Mouse (Mus musculus) heart, adult 8-10 months (tissue): ENCODE results near the gene Foxn3. TPM values are rescaled to one million over a fixed set of nuclear protein-coding genes. Genes with fewer than 3 reads are reported as not detected.
A peak's percentile ranks its signal among the peaks of the same experiment; 100 is the strongest.

Source experiments
- DNase-seq: peaks from one replicate; pipeline ENCODE4 v3.0.0; 2022; ENCODE audit warnings: low spot score
- total RNA-seq, 4 experiments: library from RNA; stranded (reverse); gene quantifications; 2 replicates each; pipeline ENCODE4 v1.2.4; 2022

Foxn3 gene
- 100 to 1,000 TPM in 3 of 4 experiments, 10 to 100 TPM in 1; 98.7 to 128 (median 104) TPM for total RNA-seq

DNA sequence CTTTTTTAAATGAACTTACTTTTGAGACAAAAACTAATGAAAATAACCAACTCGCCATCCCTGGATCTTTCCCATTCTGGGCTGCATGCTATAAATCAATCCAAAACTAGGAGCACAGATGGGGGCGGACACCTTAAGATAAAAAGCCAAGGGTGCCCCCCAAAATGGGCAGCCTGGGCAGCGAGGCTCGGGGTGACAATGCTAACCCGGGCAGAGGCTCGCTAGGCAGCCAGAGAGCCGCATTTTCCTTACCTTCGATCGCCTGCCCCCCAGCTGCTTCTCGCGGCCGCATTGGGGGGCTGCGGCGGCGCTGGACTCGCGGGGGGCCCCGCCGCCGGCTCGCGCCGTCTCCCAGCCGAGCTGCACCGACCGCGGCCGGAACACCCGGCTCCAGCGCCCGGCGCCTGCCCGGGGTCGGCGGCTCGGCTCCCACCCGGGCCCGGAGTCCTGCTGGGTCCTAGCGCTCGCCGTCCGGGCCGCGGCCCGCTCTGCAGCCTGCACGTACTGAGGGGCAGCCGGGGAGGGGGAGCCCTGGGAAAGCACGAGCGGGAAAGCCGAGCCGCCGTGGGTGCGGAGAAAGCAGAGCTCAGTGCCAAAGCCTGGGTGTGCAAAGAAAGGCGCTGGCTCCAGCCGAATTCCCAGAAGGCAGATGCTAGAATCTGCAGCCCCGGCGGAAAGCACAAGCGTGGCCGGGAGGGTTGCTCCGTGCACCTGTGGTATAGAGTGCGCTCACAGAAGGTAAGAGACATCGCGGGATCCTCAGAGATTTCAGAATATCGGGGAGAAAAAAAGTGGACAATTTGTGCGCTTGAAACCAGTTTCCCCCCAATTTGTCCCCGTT, at the start of gene Foxn3:
TSS of gene Foxn3 (minus strand) at position 364 of the 841 bp plus-strand sequence.
- peak; percentile 65 for DNase-seq

DNA sequence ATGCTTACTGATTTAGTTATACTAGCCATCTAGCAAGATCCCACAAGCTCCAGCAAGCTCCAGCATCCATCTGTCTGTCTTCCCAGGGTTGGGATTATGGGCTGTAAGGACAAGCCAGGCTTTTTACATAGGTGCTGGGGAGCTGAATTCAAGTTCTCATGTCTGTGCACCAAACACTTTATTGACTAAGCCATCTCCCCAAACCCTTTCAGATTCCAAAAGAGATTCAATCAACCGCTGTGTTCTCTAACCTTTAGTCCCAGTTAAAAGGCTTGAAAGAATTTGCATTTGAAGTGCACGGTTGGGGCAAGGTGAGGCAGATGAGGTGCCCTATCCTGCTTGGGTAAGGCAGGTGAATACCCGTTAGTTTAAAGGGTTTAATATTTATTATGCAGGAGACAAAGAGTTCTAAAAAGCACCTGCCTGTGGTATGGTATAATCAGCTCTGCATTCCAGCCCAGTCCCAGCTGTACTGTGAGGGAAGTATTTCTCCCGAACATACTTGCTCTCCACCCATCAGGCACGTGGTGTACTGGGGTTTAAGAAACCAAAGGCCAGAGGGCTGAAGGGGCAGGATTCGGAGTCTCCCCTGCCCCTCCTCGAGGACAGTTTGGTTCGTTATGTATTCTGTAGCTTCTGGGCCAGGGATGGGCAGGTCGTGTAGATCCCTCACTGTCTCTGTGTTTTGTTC, 48.9 kb upstream of the Foxn3 start:
- no peak for DNase-seq

DNA sequence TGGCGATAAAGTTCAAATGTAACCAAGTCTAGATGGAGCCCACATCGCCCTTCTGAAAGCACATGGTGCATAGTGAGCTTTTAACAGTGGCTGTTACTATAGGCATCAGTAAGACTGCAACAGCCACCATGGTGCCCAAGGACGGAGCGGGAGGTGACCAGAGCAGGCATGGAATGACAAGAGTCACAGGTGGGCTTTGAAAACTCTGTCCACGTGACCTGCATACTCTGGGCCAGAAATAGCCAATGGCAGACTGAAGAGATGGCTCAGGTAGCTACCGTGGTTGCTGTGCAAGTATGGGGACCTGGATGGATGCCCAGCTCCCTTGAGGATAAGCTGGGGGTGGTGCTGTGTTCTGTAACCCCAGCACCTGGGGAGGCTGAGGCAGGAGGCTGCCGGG, 47.5 kb upstream of the Foxn3 start:
- no peak for DNase-seq

DNA sequence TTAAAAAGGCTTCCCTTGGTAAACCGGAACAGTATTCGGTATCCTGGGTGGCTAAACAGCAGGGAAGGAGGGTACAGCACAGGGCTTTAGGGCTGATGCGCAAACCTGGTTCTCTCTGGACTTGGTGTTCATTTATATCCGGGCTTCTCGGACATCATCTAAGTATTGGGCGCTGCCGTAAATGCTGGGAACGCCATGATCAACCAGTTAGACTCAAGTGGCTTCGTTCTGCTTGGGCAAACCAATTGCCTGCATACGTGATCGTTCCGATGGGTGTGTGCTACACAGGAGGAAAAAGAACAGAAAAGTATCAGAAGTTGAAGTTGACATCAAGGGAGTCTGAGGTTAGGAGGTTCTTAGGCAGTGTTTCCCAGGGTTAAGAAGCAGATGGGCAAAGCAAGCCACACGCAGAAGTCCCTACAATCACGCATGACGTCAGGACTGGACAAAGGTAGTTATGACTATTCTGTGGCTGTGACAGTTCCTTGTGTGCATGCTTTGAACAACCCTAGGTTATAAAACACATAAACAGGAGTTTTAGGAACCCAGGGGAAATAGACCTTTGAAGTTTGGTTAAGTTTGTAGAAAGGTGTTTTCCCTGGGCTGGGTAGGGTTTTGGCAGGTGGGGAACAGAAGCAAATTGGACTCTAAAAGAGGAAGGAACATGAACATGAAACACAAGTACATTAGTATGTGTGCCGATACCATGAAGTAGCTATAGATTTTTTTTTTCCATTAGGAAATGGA, 46.9 kb upstream of the Foxn3 start:
- DNase-seq: no peak

DNA sequence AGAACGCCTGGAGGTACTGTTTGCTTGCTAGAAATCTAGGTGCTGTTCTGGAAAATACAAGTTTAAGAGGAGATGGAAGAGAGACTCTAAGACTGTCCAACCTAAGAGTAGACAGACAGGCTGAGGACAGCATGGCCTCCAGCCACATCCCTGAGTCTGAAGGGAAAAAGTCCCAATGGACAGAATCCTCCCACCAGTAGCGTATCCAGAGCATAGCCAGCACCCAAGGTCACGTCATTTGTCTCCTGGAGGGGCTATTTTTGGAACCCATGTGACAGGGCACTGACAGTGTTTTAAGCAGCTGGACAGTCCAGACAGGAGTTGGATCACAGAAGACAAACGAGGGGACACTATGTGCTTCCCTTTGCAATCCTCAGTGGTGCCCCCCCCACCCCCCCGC, 46.3 kb upstream of the Foxn3 start:
- peak; percentile 70 for DNase-seq

DNA sequence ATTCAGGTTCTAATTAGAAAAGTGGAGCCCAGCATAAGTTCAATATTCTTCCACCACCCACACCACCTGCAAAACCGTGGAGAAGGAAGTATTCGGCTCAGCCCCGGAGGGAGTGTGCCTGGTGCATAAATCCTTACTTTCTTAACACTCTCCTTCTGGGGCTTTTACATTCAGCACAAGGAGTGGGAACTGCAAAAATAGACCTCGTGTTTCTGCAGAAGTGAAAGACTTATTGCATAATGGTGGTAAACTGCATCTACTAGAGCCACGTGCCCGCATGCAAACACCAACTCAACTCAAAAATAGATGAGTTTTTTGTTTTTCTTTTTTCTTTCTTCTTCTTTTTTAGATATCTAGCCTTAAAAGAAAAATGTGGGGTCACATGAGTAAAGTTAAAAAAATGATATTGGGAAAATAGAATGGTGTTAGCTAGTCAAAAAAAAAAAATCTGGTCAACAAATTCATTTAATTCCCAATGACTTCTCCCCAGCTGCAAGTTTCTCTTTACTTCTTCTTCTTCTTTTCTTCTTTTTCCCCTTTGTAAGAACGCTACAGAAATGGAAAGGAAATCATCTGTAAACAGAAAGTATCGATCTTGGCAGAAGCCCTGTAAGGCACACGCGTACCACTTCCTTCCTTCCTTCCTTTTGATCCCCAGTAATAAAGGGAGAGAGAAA, 45.0 kb upstream of the Foxn3 start:
- DNase-seq: no peak

DNA sequence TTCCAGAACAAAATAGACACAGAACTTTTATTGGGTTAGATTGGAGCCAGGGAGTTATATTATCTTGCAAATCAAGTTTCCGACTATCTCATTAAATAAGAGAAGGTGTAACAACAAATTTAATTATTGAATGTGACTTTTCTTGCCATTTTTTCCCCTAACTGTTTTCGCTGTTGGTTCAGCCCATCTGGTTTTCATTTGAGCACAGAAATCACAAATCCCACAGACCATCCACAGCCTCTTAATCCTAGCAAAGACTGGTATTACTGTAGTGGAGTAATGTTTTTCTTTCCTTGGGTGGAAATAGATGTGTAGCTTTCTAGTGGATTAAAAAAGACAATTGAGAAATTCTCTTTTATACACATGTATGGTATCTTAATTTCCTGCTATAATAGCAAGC, 40.0 kb upstream of the Foxn3 start:
- no peak for DNase-seq

DNA sequence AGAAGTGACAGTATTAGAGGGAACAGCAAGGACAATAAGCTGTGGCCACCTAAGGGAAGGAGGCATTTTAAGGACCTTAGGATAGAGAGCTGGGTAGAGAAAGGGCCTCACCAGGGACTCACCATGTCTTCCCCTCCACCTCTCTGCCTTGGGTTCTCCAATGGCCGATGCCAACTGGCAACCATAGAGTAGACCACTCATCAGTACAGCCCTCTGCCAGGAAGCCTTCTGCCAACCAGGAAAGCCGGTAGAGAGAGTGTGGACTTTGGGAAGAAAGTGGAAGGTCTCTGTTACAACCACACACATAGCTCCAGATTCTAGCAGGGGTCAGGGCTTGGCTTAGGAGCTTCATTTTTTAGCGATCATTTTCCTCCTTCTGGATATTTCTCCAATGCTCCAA, 38.5 kb upstream of the Foxn3 start:
- no peak for DNase-seq

DNA sequence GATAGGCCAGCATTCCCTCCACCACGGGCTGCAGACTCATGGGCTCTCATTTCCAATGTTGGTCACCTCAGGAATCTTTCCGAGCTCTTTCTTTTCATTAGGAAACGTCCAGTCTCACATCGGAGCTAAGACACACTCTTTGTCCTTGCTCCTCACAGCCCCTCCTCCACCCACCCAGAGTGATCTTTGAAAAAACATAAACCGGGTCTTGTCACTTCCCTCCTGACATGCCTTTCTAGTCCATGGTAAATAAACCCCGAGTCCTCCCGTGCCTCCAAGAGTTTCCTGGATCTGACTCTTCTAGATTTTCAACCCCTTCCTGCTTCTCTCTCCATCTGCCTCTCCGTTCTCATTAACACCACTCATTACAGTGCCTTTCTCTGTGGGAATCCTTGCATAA, 38.0 kb upstream of the Foxn3 start:
- DNase-seq: no peak

DNA sequence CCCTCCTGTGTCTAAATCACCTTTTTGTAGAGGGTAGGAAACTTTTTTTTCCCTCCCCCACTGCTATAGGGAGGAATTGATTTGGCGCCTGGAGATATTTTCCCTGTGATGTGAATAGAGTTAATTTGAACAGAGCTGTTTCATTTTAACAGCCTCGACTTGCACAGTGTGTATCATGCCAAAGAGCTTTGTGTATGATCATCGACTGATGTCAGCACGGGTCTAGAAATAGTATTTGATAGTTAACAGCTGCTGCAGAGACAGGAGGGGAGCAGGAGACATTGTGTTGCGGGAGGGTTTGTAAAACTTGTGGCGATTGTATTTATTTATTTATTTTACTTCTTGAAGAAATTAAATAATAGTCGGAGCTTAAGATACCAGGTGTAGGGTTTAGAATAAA, 36.2 kb upstream of the Foxn3 start:
- no peak for DNase-seq

DNA sequence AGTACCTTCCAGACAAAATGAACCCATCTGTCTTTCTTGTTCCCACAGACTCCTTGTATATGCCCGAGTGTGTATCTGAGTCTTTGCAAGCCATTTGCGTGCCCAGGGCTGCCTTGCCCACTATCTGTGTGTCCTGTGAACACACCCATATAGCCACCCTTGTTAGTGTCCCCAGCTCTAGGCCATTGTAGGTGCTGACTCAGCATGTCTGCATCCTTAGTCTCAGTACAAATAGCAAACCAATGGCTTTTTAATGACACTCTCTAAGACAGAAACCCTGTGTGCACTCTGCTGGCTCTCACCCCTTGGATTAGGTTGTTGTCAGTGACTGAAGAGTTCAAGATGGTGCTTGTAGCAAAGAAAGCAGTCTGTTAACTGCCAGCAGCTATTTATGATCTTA, 33.0 kb upstream of the Foxn3 start:
- no peak for DNase-seq

DNA sequence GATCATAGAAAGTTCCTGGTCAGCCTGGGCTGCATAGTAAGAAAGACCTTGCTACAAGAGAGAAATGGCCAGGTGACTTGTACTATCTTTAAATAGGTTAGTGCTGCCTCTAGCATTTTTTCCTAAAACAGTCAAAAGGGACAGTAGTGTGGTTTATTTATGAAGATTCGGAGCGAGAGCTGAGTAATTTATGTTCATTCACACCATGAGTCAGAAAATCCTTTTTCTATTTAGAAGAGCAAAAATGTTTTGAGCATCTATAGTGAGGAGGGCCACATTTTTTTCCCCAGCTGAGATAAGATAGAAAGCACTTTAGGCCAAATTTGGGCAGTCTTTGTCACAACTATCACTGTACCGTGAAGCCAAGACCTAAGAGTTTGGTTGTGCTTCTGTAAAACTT, 24.0 kb upstream of the Foxn3 start:
- DNase-seq: no peak

DNA sequence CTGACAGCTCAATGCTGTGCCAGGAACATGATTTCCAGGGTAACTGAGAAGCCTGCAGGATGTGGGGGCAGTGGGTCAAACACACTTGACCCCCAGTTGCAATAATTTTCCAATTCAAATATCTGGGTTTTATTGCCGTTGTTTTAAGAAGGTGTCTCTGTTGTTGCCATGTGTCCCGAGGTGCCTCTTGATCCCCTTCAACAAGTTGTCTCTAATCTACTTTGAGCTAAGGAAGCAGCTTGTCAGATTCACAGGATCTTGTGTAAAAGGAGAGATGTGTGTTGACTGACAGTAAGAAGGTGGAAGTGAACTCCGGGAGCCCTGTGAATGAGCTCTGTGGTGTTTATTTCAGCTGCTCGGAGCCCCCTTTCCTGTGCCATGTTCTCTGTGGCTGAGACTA, 16.6 kb upstream of the Foxn3 start:
- no peak for DNase-seq

DNA sequence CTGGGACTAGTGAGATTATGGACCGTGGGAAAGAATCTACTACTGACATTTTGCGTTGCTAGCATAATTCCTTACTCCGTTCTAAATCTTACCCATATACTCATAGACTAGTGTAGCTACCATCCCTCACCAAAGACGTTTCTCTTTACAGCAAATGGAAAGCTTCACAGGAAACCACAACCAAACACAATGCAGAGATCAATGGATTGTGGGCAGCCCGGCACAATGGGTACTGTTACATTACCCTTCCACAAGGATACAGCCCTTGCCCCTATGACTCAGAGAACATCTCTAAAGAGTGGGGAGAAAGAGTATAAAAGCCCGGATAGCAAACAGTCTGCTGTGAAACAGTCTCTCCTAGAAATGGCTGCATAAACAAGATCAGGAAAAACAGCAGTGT, 13.3 kb upstream of the Foxn3 start:
- no peak for DNase-seq

DNA sequence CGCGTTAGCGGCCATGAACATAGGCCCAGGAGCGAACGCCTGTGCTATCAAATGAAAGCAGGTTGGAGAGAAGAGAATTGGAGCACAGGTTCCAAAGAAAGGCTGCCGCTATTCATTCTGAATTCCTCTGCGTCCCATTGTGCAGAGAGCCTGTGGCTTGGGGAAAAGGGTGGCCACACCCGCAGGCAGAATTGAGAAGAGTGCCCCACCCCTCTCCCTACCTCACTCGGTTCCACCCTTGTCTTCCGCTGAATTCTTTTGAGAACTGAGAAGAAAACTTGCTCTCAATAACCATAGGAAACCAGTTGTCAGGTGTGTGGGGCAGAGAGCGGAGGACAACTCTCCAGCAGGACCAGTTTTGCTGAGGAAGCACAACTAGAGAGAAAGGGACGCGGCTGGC, 10.9 kb upstream of the Foxn3 start:
- no peak for DNase-seq

DNA sequence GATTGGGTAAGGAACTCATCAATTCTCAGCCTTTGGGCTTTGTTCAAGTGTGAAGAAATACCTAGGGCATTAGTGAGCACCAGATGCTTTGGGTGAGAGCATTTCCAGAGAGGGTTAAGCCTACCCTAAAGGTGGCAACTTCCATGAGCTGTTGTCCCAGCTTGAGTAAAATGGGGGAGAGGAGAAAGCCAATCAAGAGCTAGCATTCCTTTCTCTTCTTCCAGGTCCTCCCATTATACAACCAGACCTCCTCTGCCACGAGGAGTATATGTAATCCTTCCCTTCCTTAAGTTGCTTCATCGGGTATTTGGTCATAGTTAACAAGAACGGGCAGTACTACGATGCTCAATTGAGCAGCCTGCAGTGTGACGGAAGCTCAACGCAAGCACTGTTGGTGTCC, 9.7 kb upstream of the Foxn3 start:
- DNase-seq: no peak

DNA sequence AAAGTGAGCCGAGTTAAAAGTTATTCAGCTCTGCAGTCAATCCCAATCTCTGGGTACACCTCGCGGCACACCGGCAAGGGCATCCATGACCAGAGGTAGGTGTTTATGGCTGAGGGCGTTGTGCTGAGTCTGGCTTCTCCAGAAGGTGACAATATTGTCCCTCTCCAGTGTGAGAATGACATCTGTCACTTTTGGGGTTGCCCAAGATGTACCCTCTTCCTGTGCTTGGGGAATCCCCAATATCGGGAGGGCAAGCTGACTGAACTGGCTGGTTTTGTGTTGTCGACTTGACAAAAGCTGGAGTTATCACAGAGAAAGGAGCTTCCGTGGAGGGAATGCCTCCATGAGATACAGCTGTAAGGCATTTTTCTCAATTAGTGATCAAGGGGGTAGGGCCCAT, 8.6 kb upstream of the Foxn3 start:
- DNase-seq: no peak

DNA sequence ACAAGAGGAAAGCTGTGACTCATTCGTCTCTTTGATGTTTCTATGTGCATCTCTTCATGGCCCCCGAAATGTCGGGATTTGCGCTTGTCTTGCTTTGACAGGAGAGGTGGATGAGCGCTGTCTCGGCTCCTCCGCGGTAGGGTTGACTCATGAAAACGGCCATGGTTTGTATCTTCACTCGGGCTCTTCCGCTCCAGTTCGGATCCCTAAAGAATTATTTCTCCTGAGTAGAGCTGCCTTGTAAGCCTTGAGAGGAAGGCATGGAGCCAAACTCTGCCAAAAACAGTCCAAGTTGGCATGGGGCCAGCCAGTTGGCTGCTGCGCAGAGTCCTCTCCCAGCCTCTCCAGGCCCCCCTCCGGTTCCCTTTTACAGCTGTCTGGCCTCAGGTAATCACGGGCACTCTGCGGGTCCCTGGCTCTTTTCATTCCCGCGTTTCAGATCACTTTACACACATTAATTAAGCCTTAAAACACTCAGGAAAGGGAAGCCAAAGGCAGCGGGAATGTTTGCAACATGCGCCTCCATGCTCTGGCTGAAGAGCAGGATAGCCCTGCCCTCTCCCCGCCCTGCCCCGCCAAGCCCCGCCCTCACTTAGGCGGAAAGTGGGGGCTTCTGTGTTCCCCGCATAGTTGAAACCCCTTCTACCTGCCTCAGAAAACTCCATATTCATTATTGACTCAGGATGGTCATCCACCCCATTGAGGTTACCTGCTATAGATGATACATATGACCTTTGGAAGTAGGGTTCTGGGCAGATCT, 7.0 kb upstream of the Foxn3 start:
- DNase-seq: peak; percentile 61

DNA sequence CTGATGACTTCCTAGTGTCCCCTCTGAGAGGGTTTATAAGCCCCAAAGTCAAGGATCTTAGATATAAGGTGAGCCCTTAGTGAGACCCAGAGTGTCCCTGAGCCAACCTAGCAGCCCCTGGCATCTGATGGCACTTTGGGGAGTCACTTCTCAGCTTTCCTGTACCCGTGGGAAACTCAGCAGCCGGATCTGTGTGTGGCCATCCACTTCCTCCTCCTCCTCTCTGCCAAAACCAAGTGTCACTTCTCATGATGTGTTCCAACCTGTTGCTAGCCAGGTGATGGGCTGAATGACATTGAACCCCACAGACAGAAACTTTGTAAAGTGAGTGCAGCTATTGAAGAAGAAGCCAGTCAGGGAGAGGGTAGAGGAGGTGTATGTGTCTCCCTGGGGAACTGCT, 2.2 kb upstream of the Foxn3 start:
- DNase-seq: no peak

DNA sequence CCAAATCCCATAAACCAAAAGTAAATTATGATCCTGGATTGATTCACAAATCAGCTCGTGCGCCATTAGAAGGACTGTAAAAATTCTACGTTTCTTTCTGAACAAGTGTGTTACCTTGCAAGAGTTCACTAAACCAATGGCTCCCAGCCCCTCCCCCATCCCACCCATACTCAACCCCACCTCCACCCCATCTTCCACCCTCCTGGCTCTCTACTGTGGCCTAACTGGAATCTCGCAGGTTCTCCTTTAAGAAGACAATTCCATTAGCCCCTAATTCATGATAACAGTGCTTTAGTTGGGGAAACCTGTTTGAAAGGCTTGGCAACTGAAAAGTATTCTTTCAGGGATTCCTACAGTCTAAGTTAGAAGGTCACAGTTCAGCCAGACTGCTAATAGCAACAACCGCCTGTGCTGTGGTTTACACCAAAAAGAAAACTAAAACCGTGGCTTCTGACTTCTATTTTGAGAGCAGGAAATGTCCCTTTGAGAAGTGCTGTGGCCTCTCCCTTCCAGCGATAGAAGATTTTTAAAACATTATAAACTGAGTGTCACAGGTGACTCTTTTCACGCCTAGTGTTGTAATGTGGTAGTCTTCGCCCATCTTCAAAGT, 1.0 kb upstream of the Foxn3 start:
- peak; percentile 36 for DNase-seq

DNA sequence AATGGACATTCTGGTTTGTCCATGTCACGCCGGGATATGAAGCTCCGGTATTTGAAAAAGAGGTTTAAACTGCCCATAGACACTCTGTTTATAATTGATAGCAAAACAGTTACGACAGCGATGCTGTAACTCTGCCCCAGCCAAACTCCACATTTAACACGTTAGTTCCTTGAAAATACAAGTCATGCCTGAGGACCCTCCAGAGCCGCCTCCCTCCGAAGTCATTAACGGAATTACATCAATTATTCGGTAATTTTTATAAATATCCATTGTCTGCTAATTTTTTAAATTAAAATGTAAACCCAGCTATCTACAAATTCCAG, 554 bp downstream of the Foxn3 start:
- peak; percentile 33 for DNase-seq
